Mouse (Mus musculus): ENCODE data around the gene 2310011J03Rik. TPM values are rescaled to one million over a fixed set of nuclear protein-coding genes. Genes with fewer than 3 reads are reported as not detected.
A peak's percentile ranks its signal among the peaks of the same experiment; 100 is the strongest.

The 2310011J03Rik gene
- polyA plus RNA-seq, 1 experiment from 2014 or later, result 27.9 TPM

DNA sequence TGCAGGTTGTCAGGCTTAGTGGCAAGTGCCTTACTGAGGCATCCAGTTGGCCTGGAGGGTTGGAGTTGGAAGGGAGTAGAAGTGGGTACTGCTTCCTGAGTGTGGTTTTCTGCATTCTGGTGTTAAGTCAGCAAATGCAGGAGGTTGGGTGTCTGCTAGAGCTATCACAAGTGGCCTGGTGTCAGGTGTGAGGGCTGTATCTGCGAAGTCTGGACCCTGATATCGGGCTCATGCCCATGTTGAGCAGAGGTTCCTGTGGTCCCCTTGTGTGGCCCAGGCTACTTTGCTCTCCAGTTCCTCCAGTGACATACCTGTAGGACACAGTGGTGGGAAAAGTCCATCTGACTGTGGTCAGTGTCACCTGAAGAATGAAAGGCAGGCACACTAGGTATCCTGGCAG is 50.2 kb downstream of the 2310011J03Rik start:
- peak overlapping the region; percentile 41 for H3K4me3 ChIP-seq (ENCODE audit: low read depth, low read length)
- 22% methylated on average over 2 of the region's 2 CpGs for WGBS (ENCODE audit: insufficient replicate concordance)
- peaks cover 23% of the 10 kb centered on the region for H3K36me3 ChIP-seq (ENCODE audit: control insufficient read depth, insufficient read depth)

More for the DNA sequence above, 50.2 kb downstream of the 2310011J03Rik start:
- Histone ChIP-seq H3K4me1 (ENCODE audit: control insufficient read depth, low read depth, low read length) (peaks cover 71% of the 10 kb centered on the region), H3K9ac (ENCODE audit: low read depth, low read length) (peak overlapping the region; percentile 62), H3K4me2 (ENCODE audit: low read depth, low read length) (peak overlapping the region; percentile 61), H3K27me3 (ENCODE audit: control insufficient read depth, insufficient read depth, low read depth, low read length) (no peaks in the 10 kb centered on the region), H3K9me3 (replicated peaks; ENCODE audit: control insufficient read depth, low read length) (no peaks in the 10 kb centered on the region), H3K27ac (ENCODE audit: low read length) (peak overlapping the region; percentile 94)
- ATAC-seq (ENCODE audit: low read depth), result peak; percentile 33; the same call in 1 of the 2 replicates

Small RNA genes lying within 50 kb of the gene (microRNA-seq; reads per million reads assigned to microRNA genes)
- 0.98 reads per million for gene Mir6911

Other genes starting within 250 kb of the 2310011J03Rik start
- gene Sbno2, start 215.0 kb downstream of the 2310011J03Rik start, polyA plus RNA-seq (2015; fragmentation: Nextera tagmentation; extraction: Ambion mirVana), result 10.3 and 11.8 TPM in 2 replicates
- 13.2 and 14.4 TPM in 2 replicates for gene Stk11, start 204.7 kb downstream of the 2310011J03Rik start, polyA plus RNA-seq (2015; fragmentation: Nextera tagmentation; extraction: Ambion mirVana)
- 288 and 309 TPM in 2 replicates for gene Atp5d, start 181.9 kb downstream of the 2310011J03Rik start, polyA plus RNA-seq (2015; fragmentation: Nextera tagmentation; extraction: Ambion mirVana)
- 0.44 and 0.65 TPM in 2 replicates for gene Cbarp, start 179.7 kb downstream of the 2310011J03Rik start, polyA plus RNA-seq (2015; fragmentation: Nextera tagmentation; extraction: Ambion mirVana)
- gene Midn, start 172.3 kb downstream of the 2310011J03Rik start, polyA plus RNA-seq (2015; fragmentation: Nextera tagmentation; extraction: Ambion mirVana), result 2.3 and 2.6 TPM in 2 replicates
- 13.8 and 14.2 TPM in 2 replicates for gene Cirbp, start 154.6 kb downstream of the 2310011J03Rik start, polyA plus RNA-seq (2015; fragmentation: Nextera tagmentation; extraction: Ambion mirVana)
- gene 1600002K03Rik, start 147.6 kb downstream of the 2310011J03Rik start, polyA plus RNA-seq (2015; fragmentation: Nextera tagmentation; extraction: Ambion mirVana), result 8.4 and 8.7 TPM in 2 replicates
- 0.47 and 0.53 TPM in 2 replicates for gene Efna2, start 141.1 kb downstream of the 2310011J03Rik start, polyA plus RNA-seq (2015; fragmentation: Nextera tagmentation; extraction: Ambion mirVana)
- 14.6 and 14.8 TPM in 2 replicates for gene Mum1, start 94.1 kb downstream of the 2310011J03Rik start, polyA plus RNA-seq (2015; fragmentation: Nextera tagmentation; extraction: Ambion mirVana)
- gene Ndufs7, start 71.4 kb downstream of the 2310011J03Rik start, polyA plus RNA-seq (2015; fragmentation: Nextera tagmentation; extraction: Ambion mirVana), result 220 and 223 TPM in 2 replicates
- 138 and 166 TPM in 2 replicates for gene Gamt, start 59.5 kb downstream of the 2310011J03Rik start, polyA plus RNA-seq (2015; fragmentation: Nextera tagmentation; extraction: Ambion mirVana)
- gene Dazap1, start 59.1 kb downstream of the 2310011J03Rik start, polyA plus RNA-seq (2015; fragmentation: Nextera tagmentation; extraction: Ambion mirVana), result 21.1 and 21.3 TPM in 2 replicates
- 460 and 501 TPM in 2 replicates for gene Rps15, start 28.1 kb downstream of the 2310011J03Rik start, polyA plus RNA-seq (2015; fragmentation: Nextera tagmentation; extraction: Ambion mirVana)
- gene Apc2, start 24.6 kb downstream of the 2310011J03Rik start, polyA plus RNA-seq (2015; fragmentation: Nextera tagmentation; extraction: Ambion mirVana), result 0.12 and 0.23 TPM in 2 replicates
- 3.5 and 4.0 TPM in 2 replicates for gene Pcsk4, start 9.0 kb upstream of the 2310011J03Rik start, polyA plus RNA-seq (2015; fragmentation: Nextera tagmentation; extraction: Ambion mirVana)
- gene Reep6, start 9.4 kb upstream of the 2310011J03Rik start, polyA plus RNA-seq (2015; fragmentation: Nextera tagmentation; extraction: Ambion mirVana), result 83.9 and 102 TPM in 2 replicates
- 2.2 and 3.4 TPM in 2 replicates for gene Adamtsl5, start 27.9 kb upstream of the 2310011J03Rik start, polyA plus RNA-seq (2015; fragmentation: Nextera tagmentation; extraction: Ambion mirVana)
- gene Plk5, start 35.9 kb upstream of the 2310011J03Rik start, polyA plus RNA-seq (2015; fragmentation: Nextera tagmentation; extraction: Ambion mirVana), result 0.05 and 0.18 TPM in 2 replicates
- gene Mex3d, start 67.1 kb upstream of the 2310011J03Rik start, polyA plus RNA-seq (2015; fragmentation: Nextera tagmentation; extraction: Ambion mirVana), result 0.32 and 0.60 TPM in 2 replicates
- 49.2 and 52.7 TPM in 2 replicates for gene Mbd3, start 79.0 kb upstream of the 2310011J03Rik start, polyA plus RNA-seq (2015; fragmentation: Nextera tagmentation; extraction: Ambion mirVana)
- gene Uqcr11, start 86.3 kb upstream of the 2310011J03Rik start, polyA plus RNA-seq (2015; fragmentation: Nextera tagmentation; extraction: Ambion mirVana), result 509 and 519 TPM in 2 replicates
- gene Tcf3, start 113.1 kb upstream of the 2310011J03Rik start, polyA plus RNA-seq (2015; fragmentation: Nextera tagmentation; extraction: Ambion mirVana), result 39.8 and 44.4 TPM in 2 replicates
- gene Onecut3, start 174.3 kb upstream of the 2310011J03Rik start, polyA plus RNA-seq (2015; fragmentation: Nextera tagmentation; extraction: Ambion mirVana), result 0.02 TPM in 1 of 2 replicates, not detected in the other
- gene Atp8b3, start 218.6 kb upstream of the 2310011J03Rik start, polyA plus RNA-seq (2015; fragmentation: Nextera tagmentation; extraction: Ambion mirVana), result 0.02 TPM in 1 of 2 replicates, not detected in the other
- 10.9 and 12.1 TPM in 2 replicates for gene Rexo1, start 241.0 kb upstream of the 2310011J03Rik start, polyA plus RNA-seq (2015; fragmentation: Nextera tagmentation; extraction: Ambion mirVana)

Measured in liver, embryonic 16.5 days (tissue).